Mouse (Mus musculus) large intestine, adult 2 months (tissue): ENCODE results near the gene Psmb7. TPM values are rescaled to one million over a fixed set of nuclear protein-coding genes. Genes with fewer than 3 reads are reported as not detected.

ENCODE experiments used
- DNase-seq: peaks from one replicate; pipeline ENCODE4 v3.0.0-alpha.2; 2012; ENCODE audit warnings: low read depth, low spot score
- WGBS: fragments of 180-500 bp; shearing (Covaris S2); methylation state at CpG from one replicate; pipeline ENCODE4 v1.1.7; 2018; 5-methylcytosine and 5-hydroxymethylcytosine counted together
- polyA plus RNA-seq: library from polyadenylated mRNA; depleted of rRNA; stranded (reverse); fragments of >200 nt; gene quantifications from 2 replicates; pipeline ENCODE4 v1.2.3, GENCODE M21; 2012

The Psmb7 gene
- polyA plus RNA-seq, 1 experiment = 91.4 TPM

DNA sequence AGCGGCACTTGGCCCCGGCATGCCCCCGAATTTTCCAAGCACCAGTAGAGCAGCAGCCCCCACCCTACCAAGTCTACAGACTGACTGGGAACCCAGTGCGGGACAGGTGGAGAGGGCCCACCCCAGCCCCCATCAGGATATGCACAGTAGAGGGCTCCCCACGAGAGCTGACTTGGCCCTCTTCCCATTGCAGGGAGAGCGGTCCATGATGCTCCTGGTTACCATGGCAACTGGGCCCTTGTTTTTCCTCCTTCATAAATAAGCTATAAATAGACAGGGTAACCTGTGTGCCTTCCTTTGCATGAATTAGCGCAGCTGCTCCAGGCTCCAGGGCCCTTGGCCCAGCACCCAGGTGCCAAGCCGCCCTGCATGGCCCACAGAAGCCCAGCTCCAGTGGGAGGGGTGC is 3.3 kb upstream of the Psmb7 start:
- DNase-seq = no peak
- WGBS = 68% methylated on average over 8 of the region's 8 CpGs

DNA sequence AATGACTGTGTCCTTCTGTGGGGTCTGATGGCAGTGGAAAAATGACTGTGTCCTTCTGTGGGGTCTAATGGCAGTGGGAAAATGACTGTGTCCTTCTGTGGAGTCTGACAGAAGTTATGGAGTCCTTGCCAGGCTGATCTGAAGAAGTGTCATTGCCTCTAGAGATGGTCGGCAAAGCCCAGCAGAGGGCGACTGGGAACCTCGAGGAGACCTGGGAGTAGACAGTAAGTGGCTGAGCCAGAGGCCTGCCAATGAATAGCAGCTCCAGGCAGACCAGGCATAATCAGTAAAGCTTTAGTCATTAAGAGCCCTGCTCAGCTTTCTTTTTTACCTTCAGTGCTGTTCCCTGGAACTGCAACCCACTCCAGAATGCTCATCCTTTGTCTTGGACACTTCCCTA is 2.0 kb upstream of the Psmb7 start:
- 2% methylated on average over 3 of the region's 3 CpGs for WGBS

DNA sequence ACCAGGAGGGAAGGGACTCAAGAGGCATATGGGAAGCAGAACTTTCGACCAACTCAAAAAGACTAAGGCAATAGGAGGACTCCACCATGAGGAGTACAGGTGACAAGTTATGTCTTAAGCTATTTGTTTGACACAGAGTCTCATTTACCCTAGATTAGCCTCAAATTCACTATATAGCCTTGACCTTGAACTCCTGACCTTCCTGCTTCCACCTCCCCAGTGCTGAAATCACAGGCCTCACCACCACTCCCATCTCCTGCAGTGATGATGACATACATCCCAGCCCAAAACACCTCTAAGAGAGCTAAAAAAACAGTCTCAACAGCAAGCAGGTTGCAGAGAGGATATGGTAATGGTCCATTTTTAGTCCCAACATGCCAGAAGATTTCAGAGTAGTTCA is 2.1 kb downstream of the Psmb7 start:
- no peak for DNase-seq
- WGBS = 86% methylated on average over 1 of the region's 1 CpGs

More for the DNA sequence above, 2.0 kb upstream of the Psmb7 start:
- peak; percentile 37 for DNase-seq

DNA sequence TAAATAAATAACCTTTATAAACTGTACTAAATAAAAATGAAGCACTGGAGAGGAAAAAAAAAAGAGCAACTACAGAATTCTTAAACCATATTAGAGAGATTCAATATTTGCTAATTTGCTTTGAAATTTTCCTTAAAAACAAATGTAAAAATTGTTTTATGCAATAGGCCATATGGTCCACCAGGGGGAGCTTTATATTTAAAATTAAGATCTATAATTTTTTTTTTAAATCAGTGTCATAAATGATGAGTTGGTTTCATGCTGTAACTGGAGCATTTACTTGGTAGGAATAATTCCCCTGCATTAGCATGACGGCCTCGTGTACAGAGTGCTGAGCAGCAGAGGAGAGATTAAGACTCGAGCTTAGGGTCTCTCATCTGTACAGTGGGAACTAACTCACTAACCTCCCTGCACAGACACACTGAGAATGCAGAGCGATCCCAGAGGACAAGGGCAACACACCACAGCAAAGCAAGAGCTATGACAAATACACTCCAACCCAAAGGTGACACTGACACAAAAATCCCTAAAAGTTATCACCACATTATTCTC is 6.1 kb downstream of the Psmb7 start:
- DNase-seq = no peak

DNA sequence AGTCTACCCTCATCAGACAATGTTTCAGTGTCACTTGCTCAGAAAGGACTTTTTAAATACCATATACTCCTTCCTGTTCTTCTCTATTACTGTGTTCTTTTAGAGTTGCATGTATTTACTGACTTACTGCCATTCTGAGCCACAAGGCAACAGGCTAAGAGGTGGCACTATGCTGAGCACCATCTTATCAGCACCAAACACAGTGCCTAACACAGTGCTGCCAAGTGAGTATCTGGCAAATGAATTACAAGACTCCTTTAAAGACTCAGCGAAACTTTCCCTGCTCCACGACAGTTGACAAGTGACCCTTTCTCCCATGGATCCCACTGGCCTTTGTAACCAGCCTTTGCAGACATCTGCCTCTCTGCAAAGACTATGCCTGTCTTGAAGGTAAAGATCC is 13.3 kb downstream of the Psmb7 start:
- 90% methylated on average over 2 of the region's 2 CpGs for WGBS
- no peak for DNase-seq

More for the DNA sequence above, 6.1 kb downstream of the Psmb7 start:
- 79% methylated on average over 4 of the region's 4 CpGs for WGBS

DNA sequence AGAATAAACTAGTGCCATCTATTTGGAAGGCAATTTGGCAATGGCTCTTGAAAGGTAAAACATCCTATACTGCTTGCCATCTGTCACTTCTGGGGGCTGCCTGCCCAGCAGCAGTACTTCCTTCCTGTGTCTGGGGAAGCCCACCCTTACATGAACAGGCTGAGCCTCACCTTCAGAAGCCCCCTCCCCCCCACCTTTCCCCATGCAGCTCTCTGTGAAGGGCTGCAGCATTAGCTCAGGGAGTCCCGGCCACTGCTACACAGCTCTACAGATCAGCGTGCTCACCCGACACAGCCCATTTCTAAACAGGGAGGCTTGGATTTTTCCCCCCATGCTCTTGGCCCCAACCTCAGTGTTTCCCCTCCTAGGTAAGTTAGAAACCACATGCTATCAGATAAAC is 14.4 kb downstream of the Psmb7 start:
- DNase-seq = no peak
- 91% methylated on average over 3 of the region's 3 CpGs for WGBS

DNA sequence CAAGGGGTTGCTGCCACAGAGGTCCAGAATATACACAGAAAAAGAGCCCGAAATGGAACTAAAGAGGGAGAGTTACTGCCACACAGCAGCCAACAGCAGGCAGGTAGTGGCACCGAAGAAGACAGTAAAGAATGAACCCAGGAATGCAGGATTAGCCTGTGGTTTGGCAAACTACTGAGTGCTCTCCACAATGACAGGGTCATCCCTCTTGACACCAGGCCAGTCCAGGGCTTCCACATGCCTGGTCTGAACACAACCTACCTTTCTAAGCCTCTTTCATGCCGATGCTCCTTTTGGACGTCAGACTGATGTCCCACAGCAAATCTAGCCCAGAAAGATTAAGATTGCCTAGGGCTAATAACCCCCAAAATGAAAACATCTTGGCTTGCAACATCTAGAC is 15.1 kb downstream of the Psmb7 start:
- DNase-seq = no peak

DNA sequence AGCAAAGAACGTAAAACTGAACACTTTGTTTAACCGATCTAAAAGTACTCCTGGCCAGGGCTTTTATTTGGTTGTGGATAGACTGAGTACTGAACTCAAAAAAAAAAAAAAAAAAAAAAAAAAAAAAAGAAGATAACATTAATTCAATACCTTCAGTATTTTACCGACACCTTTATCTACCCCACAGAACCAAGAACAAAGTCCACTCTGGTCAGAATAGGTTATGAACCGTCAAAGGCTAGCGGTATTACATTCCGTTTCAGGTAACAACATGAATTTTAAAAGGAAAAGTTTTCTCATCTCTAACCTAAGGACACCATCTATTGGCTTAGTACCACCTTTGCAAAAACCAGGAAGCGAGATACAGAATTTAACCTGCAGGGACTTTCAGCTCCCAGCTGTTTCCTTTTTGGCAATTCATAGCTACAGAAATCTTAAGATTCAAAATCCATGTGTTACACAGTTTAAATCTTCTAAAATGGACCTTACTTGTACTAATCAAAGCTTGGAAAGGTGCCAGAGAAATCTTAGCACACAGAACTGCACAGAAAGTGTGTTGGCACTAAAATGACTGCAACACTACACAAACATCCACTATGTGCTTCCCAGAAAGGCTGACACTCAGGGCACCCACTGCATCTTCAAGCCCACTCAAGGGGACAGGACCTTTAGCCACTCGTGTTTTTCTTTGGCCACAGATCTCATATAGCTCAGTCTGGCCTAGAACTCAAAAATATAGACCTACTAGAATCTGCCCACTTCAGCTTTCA is 19.9 kb downstream of the Psmb7 start:
- WGBS = 66% methylated on average over 8 of the region's 8 CpGs
- no peak for DNase-seq

More for the DNA sequence above, 15.1 kb downstream of the Psmb7 start:
- WGBS = 88% methylated on average over 4 of the region's 4 CpGs

DNA sequence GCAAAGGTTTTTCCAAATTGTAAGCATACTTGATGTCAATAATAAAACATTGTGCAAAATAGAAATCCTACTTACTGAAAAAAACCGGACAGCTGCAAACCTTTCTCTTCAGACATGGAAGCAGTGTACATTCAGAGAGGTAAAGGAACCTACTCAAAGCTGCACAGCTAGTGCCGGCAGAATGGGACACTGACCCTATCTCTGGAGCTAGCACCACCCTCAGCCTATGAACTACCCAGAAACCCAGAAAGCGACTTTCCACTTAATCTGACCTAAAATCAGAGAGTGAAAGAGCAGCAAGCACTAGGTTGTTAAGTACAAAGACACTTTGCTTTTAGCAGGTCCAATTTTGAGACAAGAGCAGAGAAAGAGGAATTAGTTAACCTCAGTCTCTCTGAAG is 20.5 kb downstream of the Psmb7 start:
- 75% methylated on average over 3 of the region's 3 CpGs for WGBS

DNA sequence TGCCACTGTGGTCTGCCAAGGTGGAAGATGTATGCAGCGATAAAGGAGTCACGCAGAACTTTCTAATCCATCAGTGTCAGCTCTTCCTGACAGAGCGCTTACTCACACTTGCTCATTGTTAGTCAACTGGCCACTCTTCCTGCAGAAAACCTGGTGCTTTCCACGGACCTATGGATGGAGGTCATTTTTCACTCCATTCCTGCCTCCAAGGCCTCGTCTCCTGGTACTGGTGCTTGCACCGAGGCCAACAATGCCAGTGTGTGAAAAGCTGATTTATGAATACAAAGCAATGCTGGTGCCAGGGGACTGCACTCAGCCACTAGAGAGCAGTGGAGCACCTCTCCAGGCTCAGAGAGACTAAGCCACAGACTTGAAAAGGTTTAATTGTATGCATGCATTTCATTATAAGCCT is 22.3 kb downstream of the Psmb7 start:
- DNase-seq = no peak
- 81% methylated on average over 6 of the region's 6 CpGs for WGBS

More for the DNA sequence above, 20.5 kb downstream of the Psmb7 start:
- no peak for DNase-seq

DNA sequence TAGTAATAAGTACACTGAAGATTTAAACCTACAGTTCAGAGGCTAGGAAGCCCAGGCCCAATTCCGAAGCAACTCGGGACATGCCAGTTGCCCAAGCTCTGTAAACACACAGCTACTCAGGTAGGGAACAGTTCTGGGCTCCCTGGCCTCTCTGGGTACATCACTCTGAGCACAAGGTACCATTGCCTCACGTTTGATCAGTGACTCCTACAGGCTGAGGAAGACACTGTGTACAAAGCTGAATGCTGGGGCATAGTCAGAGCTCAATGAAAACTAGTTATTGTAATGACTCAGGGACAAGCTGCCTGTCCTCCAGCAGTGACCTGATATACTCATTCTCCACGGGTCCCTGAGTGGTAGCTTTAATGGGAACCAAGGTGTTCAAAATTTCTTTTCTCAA is 22.8 kb downstream of the Psmb7 start:
- 70% methylated on average over 4 of the region's 4 CpGs for WGBS
- DNase-seq = no peak

DNA sequence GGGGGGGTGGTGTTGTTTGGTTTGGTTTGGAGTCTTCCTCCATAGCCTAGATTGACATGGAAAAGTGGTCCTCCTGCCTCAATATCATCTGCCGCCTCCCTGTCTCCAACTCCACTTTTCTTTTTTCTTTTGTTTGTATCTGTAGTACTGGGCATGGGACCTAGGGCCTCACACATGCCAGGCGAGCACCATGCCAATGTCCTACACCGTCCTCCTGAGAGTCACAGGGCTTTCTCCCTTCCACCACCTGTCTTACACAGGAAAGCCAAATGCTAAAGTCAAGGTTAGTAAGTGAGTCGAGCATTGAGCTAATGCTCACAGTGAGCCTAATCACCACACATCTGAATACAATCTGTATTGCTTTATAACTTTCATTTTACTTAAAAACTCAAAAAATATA is 24.1 kb downstream of the Psmb7 start:
- 95% methylated on average over 4 of the region's 4 CpGs for WGBS
- no peak for DNase-seq

DNA sequence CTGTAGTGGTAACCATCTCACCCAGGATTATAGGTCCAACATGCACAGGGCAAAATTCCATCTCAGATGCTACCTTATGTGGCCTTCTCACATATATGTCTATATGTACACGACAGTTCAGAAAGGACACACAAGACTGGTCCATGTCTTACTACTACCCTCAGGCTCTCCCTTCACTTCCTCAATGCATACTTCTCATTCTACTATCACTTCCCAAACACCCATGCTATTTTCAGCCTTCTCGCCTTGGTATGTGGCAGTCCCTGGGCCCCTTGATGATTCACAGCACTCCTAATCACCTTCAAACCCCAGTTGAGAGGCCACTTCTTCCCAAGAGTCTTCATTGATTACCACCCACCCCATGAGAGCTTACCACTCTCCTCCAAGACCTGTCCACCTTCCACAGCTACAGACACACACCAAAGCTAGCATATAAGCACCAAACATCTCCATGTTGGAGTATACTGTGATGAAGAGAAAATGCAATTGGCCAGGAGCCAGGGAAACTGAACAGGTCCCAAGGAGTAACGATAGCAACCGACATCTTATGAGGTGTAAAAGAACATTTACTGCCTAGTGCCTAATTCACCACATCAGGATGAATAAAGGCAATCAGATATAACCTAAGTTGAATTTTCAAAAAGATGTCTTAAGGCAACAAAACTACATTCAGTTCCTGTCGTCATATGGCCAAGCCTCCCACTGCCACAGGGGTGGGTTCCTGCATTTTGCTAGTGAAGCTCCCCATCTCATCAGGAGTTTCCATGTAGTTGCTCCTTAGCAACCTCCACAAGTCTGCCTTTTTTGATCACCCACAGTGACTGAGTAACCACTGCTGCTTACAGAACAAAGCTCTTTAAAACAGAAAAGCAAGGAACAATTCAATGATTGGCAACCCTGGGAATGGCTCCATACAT is 26.7 kb downstream of the Psmb7 start:
- WGBS = 82% methylated on average over 5 of the region's 5 CpGs
- no peak for DNase-seq

DNA sequence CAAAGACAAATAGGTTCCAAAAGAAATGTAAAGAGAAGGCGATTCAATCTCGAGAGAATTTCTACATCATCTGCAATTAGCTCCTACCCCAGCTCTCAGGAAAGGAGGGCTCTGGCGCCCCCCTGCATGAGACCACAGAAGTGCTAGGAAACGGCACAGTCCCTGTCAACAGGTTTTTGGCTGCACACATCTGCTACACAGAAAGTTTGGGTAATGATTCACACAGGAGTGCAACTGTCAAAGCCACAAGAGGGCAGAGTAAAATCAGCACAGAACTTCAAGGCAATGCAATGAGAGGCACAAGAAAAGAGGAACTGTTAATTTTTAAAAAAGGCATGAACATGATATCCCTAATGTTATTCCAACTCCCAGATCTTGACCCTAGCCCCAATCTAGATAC is 27.8 kb downstream of the Psmb7 start:
- WGBS = 49% methylated on average over 4 of the region's 4 CpGs
- no peak for DNase-seq

DNA sequence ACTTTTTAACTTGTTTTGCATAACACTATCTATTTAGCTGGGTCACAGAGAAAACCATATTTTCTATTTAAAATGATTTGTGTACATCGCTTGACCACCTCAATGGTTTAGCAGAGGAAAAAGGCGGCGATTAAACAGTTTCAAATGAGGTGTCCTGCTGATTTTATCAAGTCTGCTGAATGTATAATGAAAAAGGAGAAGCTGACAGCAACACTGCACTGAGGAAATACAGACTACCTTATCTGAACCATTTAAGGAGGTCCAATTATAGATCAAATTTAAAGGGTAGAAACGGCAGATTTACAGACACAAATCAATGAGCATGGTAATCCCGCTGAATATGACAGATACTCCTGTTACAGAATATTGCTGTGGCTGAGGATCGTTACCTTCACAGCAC is 29.4 kb downstream of the Psmb7 start:
- 92% methylated on average over 6 of the region's 6 CpGs for WGBS
- no peak for DNase-seq

DNA sequence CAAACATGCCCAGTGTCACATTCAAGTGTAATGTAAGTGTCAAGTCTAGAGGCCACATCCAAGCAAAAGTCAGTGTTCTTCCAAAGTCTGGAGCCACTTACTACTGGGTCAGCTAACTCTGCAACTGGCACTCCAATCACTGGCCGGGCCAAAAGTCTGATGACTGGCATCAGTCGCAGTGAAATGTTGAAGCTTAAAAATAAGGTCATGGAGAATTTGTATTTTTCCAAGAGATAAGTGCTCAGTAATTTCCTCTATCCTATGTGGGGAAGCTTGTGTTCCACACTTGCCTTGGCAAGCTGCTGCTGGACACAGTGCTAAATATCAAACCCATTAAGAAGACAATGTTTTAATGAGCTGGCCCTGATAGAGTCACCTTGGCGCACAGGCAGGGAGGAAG is 30.3 kb downstream of the Psmb7 start:
- WGBS = 95% methylated on average over 3 of the region's 3 CpGs

DNA sequence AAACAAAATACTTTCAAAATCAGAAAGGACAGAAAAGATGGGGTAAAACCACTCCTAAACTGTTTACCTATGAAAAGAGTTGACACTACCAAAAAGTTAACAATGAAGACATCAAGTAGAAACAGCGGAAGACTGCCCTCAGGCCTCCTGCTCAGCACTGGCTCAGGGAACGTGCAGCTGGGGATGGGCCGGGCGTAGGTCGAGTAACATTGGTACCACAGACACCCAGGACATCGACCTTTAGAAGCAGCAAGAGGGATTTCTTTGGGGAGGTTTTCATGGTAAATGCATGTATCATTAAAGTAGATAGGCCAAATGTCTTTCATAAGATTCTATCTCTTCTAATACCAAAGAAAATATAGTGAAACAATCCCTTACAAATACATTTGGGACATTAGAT is 31.3 kb downstream of the Psmb7 start:
- no peak for DNase-seq
- WGBS = 88% methylated on average over 6 of the region's 6 CpGs

More for the DNA sequence above, 30.3 kb downstream of the Psmb7 start:
- no peak for DNase-seq

DNA sequence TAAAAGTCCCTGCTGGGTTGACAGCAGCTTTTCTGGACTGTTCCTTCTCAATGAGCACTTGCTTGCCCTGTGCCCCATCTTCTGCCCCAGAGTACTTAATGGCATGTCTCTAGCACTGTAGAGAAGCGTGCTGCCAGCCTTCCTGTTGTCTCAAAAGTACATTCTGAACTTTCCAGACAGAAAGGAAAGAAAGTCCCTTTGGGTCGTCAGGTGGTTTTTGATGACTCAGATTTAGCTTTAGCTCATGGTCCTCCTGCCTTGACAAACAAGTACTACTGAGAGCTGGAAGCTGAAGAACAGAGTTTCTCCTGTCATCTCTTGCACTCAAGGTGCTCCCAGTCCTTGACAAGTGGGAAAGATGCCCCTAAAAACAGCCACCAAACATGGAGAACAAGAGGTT is 33.7 kb downstream of the Psmb7 start:
- 87% methylated on average over 2 of the region's 2 CpGs for WGBS
- no peak for DNase-seq

DNA sequence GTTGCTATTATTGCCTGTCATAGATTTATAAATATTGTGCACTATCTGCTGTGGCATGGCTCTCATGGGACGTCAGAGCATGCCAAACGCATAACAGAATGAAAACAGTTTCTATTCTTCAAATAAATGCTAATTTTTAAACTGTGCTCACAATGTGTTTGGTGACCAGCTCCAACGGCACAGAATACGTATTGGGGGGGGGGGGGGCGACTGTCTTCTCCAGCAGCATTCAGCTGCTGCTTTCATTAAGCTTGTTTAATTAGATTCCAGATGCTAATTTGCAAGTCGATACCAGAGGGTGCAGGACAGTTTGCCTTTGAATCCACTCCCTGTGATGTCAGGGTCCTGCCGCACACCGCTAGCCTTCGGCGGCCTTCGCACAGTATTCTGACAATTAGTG is 34.6 kb downstream of the Psmb7 start:
- 90% methylated on average over 11 of the region's 11 CpGs for WGBS

DNA sequence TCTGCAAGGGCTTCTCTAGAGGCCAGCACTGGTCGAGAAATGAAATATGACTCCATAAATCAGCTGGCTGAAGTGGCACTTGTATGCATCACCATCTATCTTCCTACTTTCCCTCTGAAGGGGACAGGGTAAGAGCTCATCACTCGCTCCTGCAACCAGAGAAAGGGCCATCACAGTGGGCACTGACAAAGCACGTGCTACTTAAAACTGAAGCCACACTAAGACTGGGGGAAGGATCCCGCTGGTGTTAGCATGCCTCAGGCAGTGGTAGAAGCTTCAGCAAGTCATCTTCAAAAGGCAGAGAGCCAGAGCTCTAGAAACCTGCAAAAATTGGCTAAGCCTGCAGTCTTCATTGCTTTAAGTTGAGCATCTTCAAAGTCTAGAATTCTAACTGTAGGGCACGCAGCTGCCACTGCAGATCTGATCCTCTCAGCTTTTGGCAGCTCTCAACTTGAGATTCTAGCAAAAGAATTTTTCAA is 35.0 kb downstream of the Psmb7 start:
- WGBS = 79% methylated on average over 5 of the region's 5 CpGs
- DNase-seq = no peak

More for the DNA sequence above, 34.6 kb downstream of the Psmb7 start:
- DNase-seq = no peak
